Mouse (Mus musculus): ENCODE data around the gene Lyz2.

DNA sequence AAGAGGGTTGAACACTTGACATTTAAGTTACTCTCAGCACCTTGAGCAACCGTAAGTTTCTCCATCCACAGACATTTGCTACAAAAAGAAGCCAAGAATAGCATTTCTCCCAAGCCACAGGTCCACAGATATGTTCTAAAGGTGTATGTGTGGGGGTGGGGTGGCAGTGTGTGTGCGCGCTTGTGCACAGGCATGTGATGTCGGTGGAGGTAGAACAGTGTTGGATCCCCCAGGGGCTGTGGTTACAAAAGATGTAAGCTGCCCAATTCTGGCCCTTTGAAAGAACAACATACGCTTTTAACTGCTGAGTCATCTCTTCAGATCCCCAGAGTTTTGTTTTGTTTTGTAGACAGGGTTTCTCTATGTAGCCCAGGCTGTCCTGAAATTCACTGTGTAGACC lies 40.5 kb upstream of the Lyz2 start:
- TF ChIP-seq MAFK (IDR thresholded peaks at IDR 0.05; ENCODE audit: borderline replicate concordance, low read depth, low read length): no peak
- TF ChIP-seq CTCF (IDR thresholded peaks at IDR 0.05 in 2 of 3, conservative IDR thresholded peaks at IDR 0.05 in 1 of 3; ENCODE audit: control insufficient read depth in 1 of 3, insufficient read depth in 1 of 3, low read depth in 2 of 3, low read length in 3 of 3, poor library complexity in 1 of 3, severe bottlenecking in 1 of 3): no peak
- TF ChIP-seq BHLHE40 (IDR thresholded peaks at IDR 0.05; ENCODE audit: borderline replicate concordance, low read depth, low read length): no peak
- no peak for TF ChIP-seq KAT2A (conservative IDR thresholded peaks at IDR 0.05; ENCODE audit: low read depth, low read length)
- no peak for TF ChIP-seq EP300 (IDR thresholded peaks at IDR 0.05; ENCODE audit: low read depth in 1 of 2, low read length in 2 of 2)
- TF ChIP-seq HCFC1 (IDR thresholded peaks at IDR 0.05; ENCODE audit: low read depth, low read length): no peak
- TF ChIP-seq CHD2 (IDR thresholded peaks at IDR 0.05; ENCODE audit: low read length): no peak
- TF ChIP-seq POLR2A (IDR thresholded peaks at IDR 0.05; ENCODE audit: control insufficient read depth in 1 of 2, insufficient read depth in 1 of 2, low read depth in 1 of 2, low read length in 2 of 2, poor library complexity in 1 of 2): no peak
- no peak for TF ChIP-seq ZMIZ1 (IDR thresholded peaks at IDR 0.05; ENCODE audit: low read depth, low read length)
- TF ChIP-seq POLR2AphosphoS2 (IDR thresholded peaks at IDR 0.05; ENCODE audit: low read length): no peak
- no peak for TF ChIP-seq MEF2A (IDR thresholded peaks at IDR 0.05; ENCODE audit: extremely low read depth, insufficient replicate concordance, low read depth, low read length, poor library complexity, severe bottlenecking)
- no peak for TF ChIP-seq POLR2AphosphoS5 (IDR thresholded peaks at IDR 0.05; ENCODE audit: borderline replicate concordance, low read depth, low read length)
